Mouse (Mus musculus) intestine, postnatal 0 days (tissue): ENCODE results near the gene Drap1. TPM values are rescaled to one million over a fixed set of nuclear protein-coding genes. Genes with fewer than 3 reads are reported as not detected.

Source experiments
- ATAC-seq: fragments of 200-750 bp; cut with Nextera tagmentation; 2 replicates; pipeline ENCODE4 v1.8.0; 2017; ENCODE audit warnings: mild to moderate bottlenecking, moderate TSS enrichment, moderate library complexity
- H3K27ac ChIP-seq: fragments of 300-500 bp; sonication (generic); 2 replicates; pipeline ENCODE4 v1.5.1; 2014; ENCODE audit warnings: mild to moderate bottlenecking, low read depth, low read length, moderate library complexity
- H3K27me3 ChIP-seq: fragments of 300-500 bp; sonication (generic); replicated peaks from 2 replicates; pipeline ENCODE4 v1.6.1; 2014; ENCODE audit warnings: low read length, mixed read lengths; ENCODE audit not compliant: control insufficient read depth, insufficient read depth
- H3K36me3 ChIP-seq: fragments of 300-500 bp; sonication (generic); 2 replicates; pipeline ENCODE4 v1.6.1; 2014; ENCODE audit warnings: mild to moderate bottlenecking, moderate library complexity; ENCODE audit not compliant: control insufficient read depth, insufficient read depth
- H3K4me1 ChIP-seq: fragments of 300-500 bp; sonication (generic); replicated peaks from 2 replicates; pipeline ENCODE4 v1.6.1; 2014; ENCODE audit warnings: antibody characterized with exemption, low read length, mixed read lengths; ENCODE audit not compliant: control insufficient read depth, insufficient read depth
- H3K4me2 ChIP-seq: fragments of 300-500 bp; sonication (generic); replicated peaks from 2 replicates; pipeline ENCODE4 v1.6.1; 2014; ENCODE audit warnings: low read depth, mild to moderate bottlenecking, moderate library complexity
- H3K4me3 ChIP-seq: fragments of 300-500 bp; sonication (generic); 2 replicates; pipeline ENCODE4 v1.5.1; 2014; ENCODE audit warnings: low read depth, low read length
- H3K9ac ChIP-seq: fragments of 300-500 bp; sonication (generic); 2 replicates; pipeline ENCODE4 v1.6.1; 2014; ENCODE audit warnings: mild to moderate bottlenecking, low read depth, low read length
- H3K9me3 ChIP-seq: fragments of 300-500 bp; sonication (generic); 2 replicates; pipeline ENCODE4 v1.6.1; 2016; ENCODE audit warnings: mixed run types; ENCODE audit not compliant: control insufficient read depth
- CTCF ChIP-seq: sonication (generic); IDR thresholded peaks from 2 replicates; pipeline ENCODE4 v1.5.1; 2016; ENCODE audit warnings: low read depth, mild to moderate bottlenecking, control low read depth, antibody characterized with exemption, moderate library complexity
- WGBS: fragments of 180-500 bp; shearing (Covaris S2); extraction: QIAGEN DNeasy Blood & Tissue Kit; methylation state at CpG from one replicate; pipeline ENCODE4 v1.1.7; 2014; 5-methylcytosine and 5-hydroxymethylcytosine counted together
- polyA plus RNA-seq: library from polyadenylated mRNA; unstranded; fragments of >200 nt; fragmentation: Nextera tagmentation; extraction: Ambion mirVana; gene quantifications from 2 replicates; pipeline ENCODE4 v1.2.1, GENCODE M21; 2015

The Drap1 gene
- polyA plus RNA-seq, 1 experiment from 2014 or later: 137 TPM

- Histone ChIP-seq H3K4me3 (no peak overlapping the region), H3K27me3 (no peaks in the 10 kb centered on the region), H3K9me3 (no peaks in the 10 kb centered on the region), H3K9ac (no peak overlapping the region), H3K4me1 (peaks cover 2% of the 10 kb centered on the region; the same call in 1 of the 2 replicates), H3K27ac (no peak overlapping the region), H3K36me3 (peaks cover 53% of the 10 kb centered on the region), H3K4me2 (no peak overlapping the region)
- WGBS: 98% methylated on average over 8 of the region's 8 CpGs
- no peak for TF ChIP-seq CTCF
- ATAC-seq: no peak
Measured at GRCm38 (mm10) chr19:5465037-5465436, 40.3 kb upstream of the Drap1 start.

GRCm38 (mm10) chr19:5463791-5464562 lies 39.2 kb upstream of the Drap1 start:
- Histone ChIP-seq H3K9me3 (no peaks in the 10 kb centered on the region), H3K4me3 (no peak overlapping the region), H3K4me1 (peaks cover 4% of the 10 kb centered on the region; the same call in 1 of the 2 replicates), H3K36me3 (peaks cover 53% of the 10 kb centered on the region), H3K9ac (no peak overlapping the region), H3K27me3 (no peaks in the 10 kb centered on the region), H3K27ac (no peak overlapping the region), H3K4me2 (peak overlapping the region; percentile 17)
- peak; percentile 94 for TF ChIP-seq CTCF
- no peak for ATAC-seq
- WGBS: 45% methylated on average over 15 of the region's 15 CpGs

GRCm38 (mm10) chr19:5463212-5463611 lies 38.4 kb upstream of the Drap1 start:
- WGBS: 90% methylated on average over 9 of the region's 9 CpGs
- H3K4me3 ChIP-seq: no peak overlapping the region
- H3K27me3 ChIP-seq: no peaks in the 10 kb centered on the region
- H3K27ac ChIP-seq: no peak overlapping the region
- H3K9ac ChIP-seq: no peak overlapping the region
- no peak for ATAC-seq
- H3K36me3 ChIP-seq: peaks cover 53% of the 10 kb centered on the region
- peaks cover 4% of the 10 kb centered on the region; the same call in 1 of the 2 replicates for H3K4me1 ChIP-seq
- H3K9me3 ChIP-seq: no peaks in the 10 kb centered on the region
- no peak for TF ChIP-seq CTCF
- H3K4me2 ChIP-seq: no peak overlapping the region

- TF ChIP-seq CTCF: no peak
- peaks cover 4% of the 10 kb centered on the region; the same call in 1 of the 2 replicates for H3K4me1 ChIP-seq
- H3K4me2 ChIP-seq: peak overlapping the region; percentile 88
- peaks cover 38% of the 10 kb centered on the region for H3K36me3 ChIP-seq
- no peak overlapping the region for H3K27ac ChIP-seq
- no peaks in the 10 kb centered on the region for H3K27me3 ChIP-seq
- no peak for ATAC-seq
- WGBS: 82% methylated on average over 6 of the region's 6 CpGs
- H3K9ac ChIP-seq: peak overlapping the region; percentile 78
- no peaks in the 10 kb centered on the region for H3K9me3 ChIP-seq
- H3K4me3 ChIP-seq: peak overlapping the region; percentile 80
Measured at GRCm38 (mm10) chr19:5461411-5461810, 36.6 kb upstream of the Drap1 start.

- Histone ChIP-seq H3K9me3 (no peaks in the 10 kb centered on the region), H3K4me2 (peak within 1 kb of the TSS; percentile 88), H3K27me3 (no peaks in the 10 kb centered on the region), H3K4me1 (peaks cover 4% of the 10 kb centered on the region; the same call in 1 of the 2 replicates), H3K27ac (peak within 1 kb of the TSS; percentile 46; the same call in 1 of the 2 replicates), H3K4me3 (peak within 1 kb of the TSS; percentile 80), H3K9ac (peak within 1 kb of the TSS; percentile 78), H3K36me3 (peaks cover 29% of the 10 kb centered on the region)
- 0% methylated on average over 32 of the region's 32 CpGs for WGBS
- peak; percentile 69 for ATAC-seq
- TF ChIP-seq CTCF: no peak
Measured at GRCm38 (mm10) chr19:5460465-5460911, 35.7 kb upstream of the Drap1 start, which contains the start of gene Fibp. Gene Fibp, plus strand, starts transcription at chr19:5460615.

- Histone ChIP-seq H3K27me3 (no peaks in the 10 kb centered on the region), H3K36me3 (peaks cover 23% of the 10 kb centered on the region), H3K4me1 (peaks cover 4% of the 10 kb centered on the region; the same call in 1 of the 2 replicates), H3K4me3 (peak overlapping the region; percentile 80), H3K27ac (no peak overlapping the region), H3K4me2 (peak overlapping the region; percentile 88), H3K9ac (peak overlapping the region; percentile 78; the same call in 1 of the 2 replicates), H3K9me3 (no peaks in the 10 kb centered on the region)
- no peak for ATAC-seq
- WGBS: 21% methylated on average over 3 of the region's 3 CpGs
- no peak for TF ChIP-seq CTCF
Measured at GRCm38 (mm10) chr19:5459896-5460295, 35.1 kb upstream of the Drap1 start.
